Mouse (Mus musculus) neural tube, embryonic 15.5 days (tissue): ENCODE data around the gene Fnip1. TPM values are rescaled to one million over a fixed set of nuclear protein-coding genes. Genes with fewer than 3 reads are reported as not detected.
A peak's percentile ranks its signal among the peaks of the same experiment; 100 is the strongest.

ENCODE experiments used
- ATAC-seq: fragments of 200-750 bp; cut with Nextera tagmentation; 2 replicates; pipeline ENCODE4 v1.8.0; 2017; ENCODE audit warnings: mild to moderate bottlenecking, moderate TSS enrichment, moderate library complexity; ENCODE audit not compliant: low FRiP score
- H3K27ac ChIP-seq: fragments of 300-500 bp; sonication (generic); replicated peaks from 2 replicates; pipeline ENCODE4 v1.5.1; 2015; ENCODE audit warnings: mild to moderate bottlenecking, inconsistent platforms
- H3K27me3 ChIP-seq: fragments of 300-500 bp; sonication (generic); replicated peaks from 2 replicates; pipeline ENCODE4 v1.6.1; 2015; ENCODE audit warnings: inconsistent platforms
- H3K36me3 ChIP-seq: fragments of 300-500 bp; sonication (generic); 2 replicates; pipeline ENCODE4 v1.6.1; 2015; ENCODE audit warnings: inconsistent platforms
- H3K4me1 ChIP-seq: fragments of 300-500 bp; sonication (generic); 2 replicates; pipeline ENCODE4 v1.6.1; 2015; ENCODE audit warnings: inconsistent platforms
- H3K4me2 ChIP-seq: fragments of 300-500 bp; sonication (generic); 2 replicates; pipeline ENCODE4 v1.6.1; 2015; ENCODE audit warnings: inconsistent platforms, mild to moderate bottlenecking, moderate library complexity
- H3K4me3 ChIP-seq: fragments of 300-500 bp; sonication (generic); replicated peaks from 2 replicates; pipeline ENCODE4 v1.5.1; 2015; ENCODE audit warnings: mild to moderate bottlenecking, inconsistent platforms
- H3K9ac ChIP-seq: fragments of 300-500 bp; sonication (generic); replicated peaks from 2 replicates; pipeline ENCODE4 v1.6.1; 2015; ENCODE audit warnings: mild to moderate bottlenecking, inconsistent platforms
- H3K9me3 ChIP-seq: fragments of 300-500 bp; sonication (generic); replicated peaks from 2 replicates; pipeline ENCODE4 v1.6.1; 2016; ENCODE audit warnings: inconsistent platforms
- WGBS: fragments of 180-500 bp; shearing (Covaris S2); methylation state at CpG from one replicate; pipeline ENCODE4 v1.1.7; 2015; ENCODE audit warnings: mixed read lengths; 5-methylcytosine and 5-hydroxymethylcytosine counted together
- polyA plus RNA-seq: library from polyadenylated mRNA; unstranded; fragments of >200 nt; fragmentation: Nextera tagmentation; extraction: Ambion mirVana; gene quantifications from 2 replicates; pipeline ENCODE4 v1.2.1, GENCODE M21; 2015

The Fnip1 gene
- polyA plus RNA-seq, 1 experiment from 2014 or later: 9.2 TPM

DNA sequence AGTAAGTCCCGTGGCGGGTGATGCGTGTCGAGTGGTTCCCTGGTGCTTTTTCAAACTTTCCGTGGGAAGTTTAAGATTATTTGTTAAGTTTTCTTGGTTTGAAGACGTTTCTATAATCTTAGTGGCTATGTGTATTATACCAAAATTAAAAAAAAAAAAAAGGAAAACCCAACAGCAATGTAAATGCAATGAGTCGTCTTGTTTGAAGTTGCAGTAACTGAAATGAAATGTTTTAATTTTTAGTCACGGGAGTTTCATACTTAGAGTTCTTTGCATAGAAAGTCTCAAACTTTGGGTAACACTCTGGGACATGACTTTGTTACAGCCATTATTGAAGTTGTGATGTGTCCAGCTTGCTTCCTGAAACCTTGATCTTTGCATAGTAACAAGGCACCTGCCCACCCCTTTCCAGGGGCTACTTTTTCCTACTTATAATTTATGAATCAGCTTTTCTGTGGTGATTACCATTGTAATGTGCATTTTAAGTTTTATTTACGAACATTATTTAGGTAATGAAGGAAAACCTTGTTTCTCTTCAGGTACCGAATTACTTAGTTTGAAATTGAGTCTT lies 85.5 kb downstream of the Fnip1 start:
- peak overlapping the region; percentile 99 for H3K4me3 ChIP-seq
- peak overlapping the region; percentile 82 for H3K9ac ChIP-seq
- H3K4me2 ChIP-seq: peak overlapping the region; percentile 72
- peak overlapping the region; percentile 86 for H3K27ac ChIP-seq
- H3K27me3 ChIP-seq: no peaks in the 10 kb centered on the region
- peaks cover 18% of the 10 kb centered on the region for H3K4me1 ChIP-seq
- 15% methylated on average over 10 of the region's 10 CpGs for WGBS
- no peaks in the 10 kb centered on the region for H3K9me3 ChIP-seq
- no peak for ATAC-seq
- no peaks in the 10 kb centered on the region for H3K36me3 ChIP-seq

- WGBS: 93% methylated on average over 2 of the region's 2 CpGs
- H3K27me3 ChIP-seq: no peaks in the 10 kb centered on the region
- no peak for ATAC-seq
- no peak overlapping the region for H3K4me3 ChIP-seq
- H3K9me3 ChIP-seq: no peaks in the 10 kb centered on the region
- H3K9ac ChIP-seq: no peak overlapping the region
- no peak overlapping the region for H3K27ac ChIP-seq
- H3K4me2 ChIP-seq: no peak overlapping the region
- H3K36me3 ChIP-seq: no peaks in the 10 kb centered on the region
- H3K4me1 ChIP-seq: peaks cover 11% of the 10 kb centered on the region
Observed at GRCm38 (mm10) chr11:54528002-54528401, 90.0 kb downstream of the Fnip1 start.

GRCm38 (mm10) chr11:54530391-54530790 lies 92.4 kb downstream of the Fnip1 start:
- 54% methylated on average over 1 of the region's 1 CpGs for WGBS
- Histone ChIP-seq H3K4me1 (0 out of 2 replicates have a peak, but pooled peaks cover 3% of the 10 kb centered on the region), H3K4me2 (no peak overlapping the region), H3K27ac (no peak overlapping the region), H3K9ac (no peak overlapping the region), H3K36me3 (no peaks in the 10 kb centered on the region), H3K9me3 (no peaks in the 10 kb centered on the region), H3K27me3 (no peaks in the 10 kb centered on the region), H3K4me3 (no peak overlapping the region)
- ATAC-seq: no peak

DNA sequence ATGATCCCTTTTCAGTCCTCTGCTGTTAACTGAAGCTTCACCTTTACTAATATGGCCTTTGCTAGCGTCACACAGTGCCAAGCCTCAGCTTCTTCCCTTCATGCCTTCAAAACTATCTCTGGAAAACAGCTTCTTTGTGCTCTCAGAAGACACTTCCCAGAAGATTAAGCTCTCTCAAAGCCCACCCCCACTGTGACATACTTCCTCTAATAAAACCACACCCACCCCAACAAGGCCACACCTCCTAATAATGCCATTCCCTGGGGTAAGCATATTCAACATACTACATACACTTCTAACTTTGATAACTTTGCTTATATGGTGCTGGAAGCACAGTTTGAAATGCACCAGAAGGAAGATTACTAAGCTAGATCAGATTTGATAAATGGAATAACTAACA lies 92.9 kb downstream of the Fnip1 start:
- no peak overlapping the region for H3K4me2 ChIP-seq
- H3K27me3 ChIP-seq: no peaks in the 10 kb centered on the region
- H3K4me3 ChIP-seq: no peak overlapping the region
- no peaks in the 10 kb centered on the region for H3K9me3 ChIP-seq
- H3K9ac ChIP-seq: no peak overlapping the region
- H3K4me1 ChIP-seq: 0 out of 2 replicates have a peak, but pooled peaks cover 3% of the 10 kb centered on the region
- WGBS: 100% methylated on average over 1 of the region's 1 CpGs
- H3K27ac ChIP-seq: no peak overlapping the region
- H3K36me3 ChIP-seq: no peaks in the 10 kb centered on the region
- no peak for ATAC-seq

DNA sequence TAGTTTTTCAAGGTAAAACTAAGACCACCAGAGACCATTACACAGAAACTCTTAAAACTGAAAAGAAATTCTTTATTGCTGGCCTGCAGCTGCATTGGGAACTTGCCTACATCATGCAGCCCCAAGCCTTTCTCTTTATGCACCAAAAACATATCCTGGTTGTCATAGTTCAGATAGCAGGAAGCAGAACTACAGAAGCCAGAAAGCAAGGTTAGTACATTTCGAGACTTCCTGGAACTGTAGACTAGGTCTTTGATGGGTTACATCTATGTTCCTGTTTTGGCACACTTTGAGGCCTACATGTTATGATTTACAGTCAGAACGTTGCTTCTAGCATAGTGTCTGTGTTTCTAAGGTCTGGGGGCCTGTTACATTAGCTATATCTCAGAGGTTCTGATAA lies 95.8 kb downstream of the Fnip1 start:
- Histone ChIP-seq H3K4me3 (no peak overlapping the region), H3K4me2 (no peak overlapping the region), H3K4me1 (0 out of 2 replicates have a peak, but pooled peaks cover 3% of the 10 kb centered on the region), H3K36me3 (no peaks in the 10 kb centered on the region), H3K9ac (no peak overlapping the region), H3K9me3 (no peaks in the 10 kb centered on the region), H3K27ac (no peak overlapping the region), H3K27me3 (no peaks in the 10 kb centered on the region)
- ATAC-seq: no peak
- WGBS: 88% methylated on average over 2 of the region's 2 CpGs

DNA sequence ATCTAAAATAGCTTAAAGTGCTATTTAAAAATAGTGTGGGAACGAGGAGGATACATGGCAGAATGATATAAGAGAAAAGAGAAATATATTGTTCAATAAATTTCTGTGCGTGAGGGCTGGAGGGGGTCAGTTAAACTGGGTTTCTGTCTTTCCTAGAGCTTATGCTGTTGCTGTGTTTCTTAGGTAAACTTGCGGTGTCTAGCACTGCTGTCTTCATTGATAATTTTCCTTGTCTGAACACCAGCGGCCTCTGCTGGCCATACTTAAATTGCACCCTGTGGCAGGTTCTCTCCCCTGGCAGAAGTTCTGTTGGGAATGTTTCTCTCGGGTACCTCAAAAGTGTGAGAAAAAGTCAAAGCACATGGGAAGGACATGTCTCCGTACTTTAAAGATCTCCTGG lies 96.9 kb downstream of the Fnip1 start:
- Histone ChIP-seq H3K9me3 (no peaks in the 10 kb centered on the region), H3K4me3 (no peak overlapping the region), H3K4me2 (no peak overlapping the region), H3K36me3 (no peaks in the 10 kb centered on the region), H3K27ac (no peak overlapping the region), H3K4me1 (0 out of 2 replicates have a peak, but pooled peaks cover 3% of the 10 kb centered on the region), H3K27me3 (no peaks in the 10 kb centered on the region), H3K9ac (no peak overlapping the region)
- WGBS: 52% methylated on average over 6 of the region's 6 CpGs
- ATAC-seq: no peak

DNA sequence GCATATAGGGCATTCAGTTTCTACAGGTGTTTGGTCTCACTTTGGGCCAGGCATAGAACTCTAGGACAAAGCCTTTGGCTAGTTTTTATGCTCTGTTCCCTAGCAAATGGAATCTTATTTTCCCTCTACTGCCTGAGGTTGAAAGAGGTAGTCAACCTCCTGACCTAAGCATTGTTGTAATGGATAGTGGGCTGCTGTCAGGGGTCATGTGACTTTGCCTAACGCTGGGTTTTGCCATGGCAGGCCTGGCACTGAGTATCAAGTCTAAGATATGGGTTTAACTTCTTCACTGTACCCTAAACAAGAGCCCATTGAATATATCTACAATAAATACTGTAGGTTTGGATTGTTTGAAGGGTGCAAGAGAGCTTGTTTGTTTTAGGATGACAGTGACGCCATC lies 101.0 kb downstream of the Fnip1 start:
- no peaks in the 10 kb centered on the region for H3K36me3 ChIP-seq
- H3K9me3 ChIP-seq: no peaks in the 10 kb centered on the region
- no peak for ATAC-seq
- no peak overlapping the region for H3K9ac ChIP-seq
- no peaks in the 10 kb centered on the region for H3K4me1 ChIP-seq
- 66% methylated on average over 2 of the region's 2 CpGs for WGBS
- H3K27ac ChIP-seq: no peak overlapping the region
- H3K27me3 ChIP-seq: no peaks in the 10 kb centered on the region
- H3K4me3 ChIP-seq: no peak overlapping the region
- no peak overlapping the region for H3K4me2 ChIP-seq

- H3K4me3 ChIP-seq: no peak overlapping the region
- 82% methylated on average over 2 of the region's 2 CpGs for WGBS
- H3K4me2 ChIP-seq: no peak overlapping the region
- no peaks in the 10 kb centered on the region for H3K36me3 ChIP-seq
- H3K27me3 ChIP-seq: no peaks in the 10 kb centered on the region
- no peak overlapping the region for H3K9ac ChIP-seq
- no peaks in the 10 kb centered on the region for H3K4me1 ChIP-seq
- H3K9me3 ChIP-seq: no peaks in the 10 kb centered on the region
- no peak for ATAC-seq
- H3K27ac ChIP-seq: no peak overlapping the region
Observed at GRCm38 (mm10) chr11:54539486-54539885, 101.5 kb downstream of the Fnip1 start.

DNA sequence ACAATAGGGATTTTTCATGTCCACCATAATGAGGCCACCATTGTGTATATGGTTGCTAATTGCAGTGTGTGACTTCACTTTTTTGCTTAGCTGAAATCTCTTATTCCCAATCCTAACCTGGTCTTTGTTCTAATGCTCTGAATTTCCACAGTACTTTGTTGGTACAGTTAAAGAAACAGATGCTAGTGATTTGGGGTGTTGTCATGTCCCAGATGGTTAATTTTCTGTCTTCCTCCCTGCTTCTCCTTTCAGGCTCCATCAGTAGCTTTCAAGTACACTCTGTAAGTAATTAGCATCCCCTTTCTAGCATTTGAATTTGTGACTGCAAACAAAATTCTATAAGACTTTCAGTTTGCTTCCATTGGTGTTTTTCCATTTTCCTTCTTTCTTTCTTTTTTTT lies 102.3 kb downstream of the Fnip1 start:
- Histone ChIP-seq H3K9me3 (no peaks in the 10 kb centered on the region), H3K36me3 (no peaks in the 10 kb centered on the region), H3K27me3 (no peaks in the 10 kb centered on the region), H3K9ac (no peak overlapping the region), H3K4me1 (no peaks in the 10 kb centered on the region), H3K4me2 (no peak overlapping the region), H3K4me3 (no peak overlapping the region), H3K27ac (no peak overlapping the region)
- ATAC-seq: no peak

- H3K4me3 ChIP-seq: no peak overlapping the region
- no peaks in the 10 kb centered on the region for H3K27me3 ChIP-seq
- H3K36me3 ChIP-seq: no peaks in the 10 kb centered on the region
- H3K4me1 ChIP-seq: no peaks in the 10 kb centered on the region
- no peak overlapping the region for H3K4me2 ChIP-seq
- no peak overlapping the region for H3K27ac ChIP-seq
- H3K9me3 ChIP-seq: no peaks in the 10 kb centered on the region
- ATAC-seq: no peak
- no peak overlapping the region for H3K9ac ChIP-seq
Observed at GRCm38 (mm10) chr11:54542414-54542813, 104.4 kb downstream of the Fnip1 start.

DNA sequence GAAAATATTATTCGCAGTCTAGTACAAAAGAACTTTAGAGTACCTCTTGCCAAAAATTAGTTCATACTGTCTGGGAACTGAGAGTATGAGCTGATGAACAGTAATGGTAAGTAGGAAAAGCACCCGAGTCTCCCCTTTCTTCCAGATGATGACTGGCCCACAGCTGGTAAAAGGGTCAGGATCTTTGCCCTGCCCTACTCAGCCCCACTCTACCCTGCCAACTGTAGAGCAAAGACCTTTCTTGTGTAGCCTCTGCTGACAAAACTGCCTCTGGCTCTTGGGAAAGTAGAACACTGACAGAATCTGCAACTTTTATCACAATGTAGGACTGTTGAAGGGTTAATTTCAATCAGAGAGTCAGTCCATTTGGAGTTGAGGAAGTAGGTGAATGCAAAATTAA lies 117.0 kb downstream of the Fnip1 start:
- no peak overlapping the region for H3K4me3 ChIP-seq
- no peaks in the 10 kb centered on the region for H3K9me3 ChIP-seq
- no peak for ATAC-seq
- H3K4me1 ChIP-seq: no peaks in the 10 kb centered on the region
- 88% methylated on average over 2 of the region's 2 CpGs for WGBS
- no peaks in the 10 kb centered on the region for H3K36me3 ChIP-seq
- H3K4me2 ChIP-seq: no peak overlapping the region
- H3K27me3 ChIP-seq: no peaks in the 10 kb centered on the region
- H3K27ac ChIP-seq: no peak overlapping the region
- no peak overlapping the region for H3K9ac ChIP-seq

GRCm38 (mm10) chr11:54562761-54563160 lies 124.8 kb downstream of the Fnip1 start:
- Histone ChIP-seq H3K4me3 (no peak overlapping the region), H3K4me1 (no peaks in the 10 kb centered on the region), H3K36me3 (no peaks in the 10 kb centered on the region), H3K4me2 (no peak overlapping the region), H3K9ac (no peak overlapping the region), H3K27ac (no peak overlapping the region), H3K9me3 (no peaks in the 10 kb centered on the region), H3K27me3 (no peaks in the 10 kb centered on the region)
- no peak for ATAC-seq
- 90% methylated on average over 5 of the region's 5 CpGs for WGBS
